Mouse (Mus musculus) heart, embryonic 11.5 days (tissue): Measurements from ENCODE around the gene Tns1. TPM values are rescaled to one million over a fixed set of nuclear protein-coding genes. Genes with fewer than 3 reads are reported as not detected.

Experiments
- ATAC-seq: fragments of 200-750 bp; cut with Nextera tagmentation; replicated peaks from 2 replicates; pipeline ENCODE4 v1.8.0; 2017; ENCODE audit warnings: moderate library complexity; ENCODE audit not compliant: insufficient number of reproducible peaks, low FRiP score, low TSS enrichment
- H3K27ac ChIP-seq: fragments of 300-500 bp; sonication (generic); 2 replicates; pipeline ENCODE4 v1.5.1; 2014; ENCODE audit warnings: mild to moderate bottlenecking, low read depth, low read length
- H3K27me3 ChIP-seq: fragments of 300-500 bp; sonication (generic); 2 replicates; pipeline ENCODE4 v1.6.1; 2014; ENCODE audit warnings: mild to moderate bottlenecking, low read length, mixed read lengths; ENCODE audit not compliant: control insufficient read depth, insufficient read depth
- H3K36me3 ChIP-seq: fragments of 300-500 bp; sonication (generic); 2 replicates; pipeline ENCODE4 v1.6.1; 2014; ENCODE audit warnings: mild to moderate bottlenecking, low read length, moderate library complexity, mixed read lengths; ENCODE audit not compliant: control insufficient read depth, insufficient read depth
- H3K4me1 ChIP-seq: fragments of 300-500 bp; sonication (generic); 2 replicates; pipeline ENCODE4 v1.6.1; 2014; ENCODE audit warnings: low read length; ENCODE audit not compliant: control insufficient read depth, insufficient read depth
- H3K4me2 ChIP-seq: fragments of 300-500 bp; sonication (generic); 2 replicates; pipeline ENCODE4 v1.6.1; 2014; ENCODE audit warnings: mild to moderate bottlenecking, moderate library complexity
- H3K4me3 ChIP-seq: fragments of 300-500 bp; sonication (generic); 2 replicates; pipeline ENCODE4 v1.5.1; 2014; ENCODE audit warnings: low read depth, low read length
- H3K9ac ChIP-seq: fragments of 300-500 bp; sonication (generic); 2 replicates; pipeline ENCODE4 v1.6.1; 2014; ENCODE audit warnings: mild to moderate bottlenecking, low read depth, low read length, moderate library complexity
- H3K9me3 ChIP-seq: fragments of 300-500 bp; sonication (generic); replicated peaks from 2 replicates; pipeline ENCODE4 v1.6.1; 2016; ENCODE audit warnings: low read length; ENCODE audit not compliant: control insufficient read depth
- WGBS: fragments of 180-500 bp; shearing (Covaris S2); extraction: QIAGEN DNeasy Blood & Tissue Kit; methylation state at CpG from one replicate; pipeline ENCODE4 v1.1.7; 2014; ENCODE audit not compliant: insufficient replicate concordance; 5-methylcytosine and 5-hydroxymethylcytosine counted together
- polyA plus RNA-seq: library from polyadenylated mRNA; unstranded; fragments of >200 nt; fragmentation: Nextera tagmentation; extraction: Ambion mirVana; gene quantifications from 2 replicates; pipeline ENCODE4 v1.2.1, GENCODE M21; 2014

Gene Tns1
- polyA plus RNA-seq, 1 experiment from 2014 or later, result 75.6 TPM

DNA sequence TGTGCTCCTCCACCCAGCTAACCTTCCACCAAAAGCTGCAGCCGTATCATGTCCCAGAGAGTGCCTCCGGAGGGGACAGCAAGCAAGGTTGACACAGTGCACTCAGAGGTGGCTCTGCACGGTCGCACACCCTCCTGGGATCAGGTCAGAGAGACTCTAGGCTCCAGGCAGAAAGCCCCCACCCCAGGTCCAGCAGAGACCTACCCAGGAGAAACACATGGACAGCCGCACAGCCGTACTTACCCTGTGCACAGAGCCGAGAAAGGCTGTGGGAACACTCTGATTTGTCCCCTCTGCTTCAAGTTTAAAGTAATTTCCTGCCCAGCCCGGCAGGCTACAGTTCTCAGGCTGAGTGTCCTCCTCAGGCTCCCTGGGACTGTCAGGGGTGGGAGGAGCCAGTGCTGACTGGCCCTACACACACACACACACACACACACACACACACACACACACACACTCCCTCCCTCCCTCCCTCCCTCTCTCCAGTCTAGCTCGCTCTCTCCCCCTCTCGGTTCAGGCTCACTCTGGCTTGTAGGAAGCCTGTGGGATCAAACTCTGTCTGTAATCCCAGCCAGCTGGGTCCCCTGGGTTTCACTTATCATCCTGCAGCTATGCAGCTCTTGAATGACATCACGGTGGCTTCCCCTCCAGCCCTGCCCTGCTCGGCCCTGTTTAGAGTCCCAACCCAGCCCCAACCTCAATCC, 161.4 kb downstream of the Tns1 start:
- H3K27ac ChIP-seq, result peak overlapping the region; percentile 96
- H3K9ac ChIP-seq, result peak overlapping the region; percentile 81
- H3K4me3 ChIP-seq, result peak overlapping the region; percentile 50
- H3K4me2 ChIP-seq, result peak overlapping the region; percentile 73
- no peaks in the 10 kb centered on the region for H3K36me3 ChIP-seq
- H3K9me3 ChIP-seq, result no peaks in the 10 kb centered on the region
- WGBS, result 2% methylated on average over 12 of the region's 12 CpGs
- H3K4me1 ChIP-seq, result peaks cover 73% of the 10 kb centered on the region
- peak; percentile 84 for ATAC-seq
- no peaks in the 10 kb centered on the region for H3K27me3 ChIP-seq

DNA sequence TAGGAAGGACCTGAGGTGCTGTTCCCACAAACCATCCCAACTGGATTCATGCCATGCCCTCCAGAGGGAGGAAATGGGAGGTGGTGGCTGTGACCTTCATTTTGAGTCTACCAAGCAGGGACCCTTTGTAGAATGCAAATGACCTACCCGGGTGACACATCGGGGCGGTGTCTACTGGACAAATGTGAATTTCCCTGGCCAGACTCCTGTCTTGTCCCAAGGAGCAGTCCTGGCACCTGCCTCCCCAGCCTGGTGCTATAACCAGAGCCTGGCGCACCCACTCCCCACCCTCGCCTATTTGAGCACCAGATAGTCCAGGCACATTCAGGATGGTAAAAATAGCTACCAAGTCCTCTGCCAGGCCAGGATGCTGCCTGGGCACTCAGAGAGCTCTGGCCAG, 162.2 kb downstream of the Tns1 start:
- no peak for ATAC-seq
- H3K36me3 ChIP-seq, result no peaks in the 10 kb centered on the region
- H3K27me3 ChIP-seq, result no peaks in the 10 kb centered on the region
- H3K9ac ChIP-seq, result peak overlapping the region; percentile 81
- peak overlapping the region; percentile 73 for H3K4me2 ChIP-seq
- 64% methylated on average over 5 of the region's 5 CpGs for WGBS
- H3K27ac ChIP-seq, result peak overlapping the region; percentile 96
- H3K4me3 ChIP-seq, result peak overlapping the region; percentile 50
- H3K4me1 ChIP-seq, result peaks cover 79% of the 10 kb centered on the region
- H3K9me3 ChIP-seq, result no peaks in the 10 kb centered on the region

DNA sequence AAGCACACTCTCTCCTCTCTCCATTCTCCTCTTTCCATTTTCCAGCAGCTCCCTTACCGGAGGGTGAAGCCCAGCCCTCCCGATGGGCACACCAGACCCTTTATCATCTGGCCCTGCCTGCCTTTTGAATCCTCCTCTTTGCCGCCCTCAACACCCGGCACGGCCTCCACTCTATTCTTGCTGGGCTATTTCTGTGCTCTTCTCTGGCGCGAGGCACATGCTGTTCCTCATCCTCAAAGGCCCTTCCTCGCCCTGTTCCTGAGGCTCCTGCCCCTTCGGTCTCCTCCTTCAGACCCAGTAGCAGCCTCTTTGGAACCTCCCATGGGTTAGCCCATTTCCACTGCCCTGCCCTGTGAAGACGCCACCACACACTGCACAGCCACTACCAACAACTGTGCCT, 164.5 kb downstream of the Tns1 start:
- H3K4me3 ChIP-seq, result peak overlapping the region; percentile 4; the same call in 1 of the 2 replicates
- peak overlapping the region; percentile 73 for H3K4me2 ChIP-seq
- no peak for ATAC-seq
- WGBS, result 58% methylated on average over 10 of the region's 10 CpGs
- H3K9ac ChIP-seq, result peak overlapping the region; percentile 12; the same call in 1 of the 2 replicates
- no peaks in the 10 kb centered on the region for H3K9me3 ChIP-seq
- peak overlapping the region; percentile 63 for H3K27ac ChIP-seq
- H3K27me3 ChIP-seq, result no peaks in the 10 kb centered on the region
- H3K36me3 ChIP-seq, result no peaks in the 10 kb centered on the region
- peaks cover 88% of the 10 kb centered on the region for H3K4me1 ChIP-seq

DNA sequence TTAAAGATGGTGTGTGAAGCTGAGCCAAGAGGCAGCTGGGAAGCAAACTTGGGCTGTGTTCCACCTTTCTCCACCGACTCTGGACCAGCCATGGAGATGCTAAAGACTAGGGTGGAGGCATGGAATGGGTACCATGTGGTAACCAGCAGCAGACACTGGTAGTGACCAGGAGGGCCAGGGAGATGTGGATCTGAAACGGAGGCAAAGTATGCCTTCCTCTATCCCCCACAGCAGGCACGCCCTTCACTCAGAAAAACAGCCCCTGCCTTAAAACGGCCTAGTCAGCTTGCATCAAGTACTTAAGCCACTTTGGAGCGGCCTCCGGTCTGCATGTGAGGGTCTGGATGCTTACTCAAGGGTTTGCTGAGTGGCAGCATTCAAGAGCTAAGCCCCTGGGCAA, 164.9 kb downstream of the Tns1 start:
- Histone ChIP-seq H3K36me3 (no peaks in the 10 kb centered on the region), H3K4me3 (peak overlapping the region; percentile 4; the same call in 1 of the 2 replicates), H3K27ac (peak overlapping the region; percentile 63; the same call in 1 of the 2 replicates), H3K9ac (peak overlapping the region; percentile 12; the same call in 1 of the 2 replicates), H3K4me1 (peaks cover 91% of the 10 kb centered on the region), H3K4me2 (peak overlapping the region; percentile 73), H3K9me3 (no peaks in the 10 kb centered on the region), H3K27me3 (no peaks in the 10 kb centered on the region)
- WGBS, result 73% methylated on average over 6 of the region's 6 CpGs
- no peak for ATAC-seq

DNA sequence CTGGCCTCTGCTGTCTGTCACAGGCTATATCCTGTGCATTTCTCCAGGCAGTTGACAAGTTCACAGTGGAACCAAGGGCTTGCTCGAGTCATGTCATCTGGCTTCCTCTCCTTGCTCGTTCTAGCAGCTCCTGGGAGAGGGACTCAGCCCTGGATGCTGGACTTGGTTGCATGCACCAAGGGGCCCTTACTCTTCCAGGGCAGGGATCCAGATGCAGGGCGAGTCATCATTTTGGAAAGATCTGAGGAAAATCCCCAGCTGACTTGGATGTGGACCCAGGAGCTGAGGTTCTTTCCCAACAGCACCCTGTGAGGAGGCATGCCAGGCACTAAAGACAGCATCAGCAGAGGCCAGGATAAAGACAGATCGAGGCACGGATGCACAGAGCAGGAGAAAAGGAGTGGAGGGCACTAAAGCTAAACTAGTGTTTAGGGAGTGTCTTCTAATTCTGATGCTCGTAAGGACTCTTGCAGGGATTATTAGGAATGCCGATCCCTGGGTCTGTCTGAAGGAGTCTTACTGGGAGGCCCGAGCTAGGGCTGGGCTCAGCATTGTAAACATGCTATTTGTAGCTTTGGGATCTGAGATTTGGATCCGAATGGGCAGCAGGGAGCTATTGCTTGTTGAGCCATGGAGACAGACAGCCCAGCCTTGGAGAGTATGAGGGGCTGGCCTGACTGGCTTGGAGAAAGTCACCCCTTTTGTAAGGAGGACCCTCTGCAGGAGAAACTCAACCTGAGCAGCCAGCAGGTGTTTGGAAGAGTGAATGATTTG, 165.9 kb downstream of the Tns1 start:
- H3K9me3 ChIP-seq, result no peaks in the 10 kb centered on the region
- peak overlapping the region; percentile 44; the same call in 1 of the 2 replicates for H3K9ac ChIP-seq
- no peak overlapping the region for H3K4me3 ChIP-seq
- H3K36me3 ChIP-seq, result peaks cover 3% of the 10 kb centered on the region; the same call in 1 of the 2 replicates
- H3K4me1 ChIP-seq, result peaks cover 83% of the 10 kb centered on the region
- no peaks in the 10 kb centered on the region for H3K27me3 ChIP-seq
- H3K4me2 ChIP-seq, result peak overlapping the region; percentile 6; the same call in 1 of the 2 replicates
- no peak for ATAC-seq
- WGBS, result 43% methylated on average over 9 of the region's 9 CpGs
- peak overlapping the region; percentile 38; the same call in 1 of the 2 replicates for H3K27ac ChIP-seq

DNA sequence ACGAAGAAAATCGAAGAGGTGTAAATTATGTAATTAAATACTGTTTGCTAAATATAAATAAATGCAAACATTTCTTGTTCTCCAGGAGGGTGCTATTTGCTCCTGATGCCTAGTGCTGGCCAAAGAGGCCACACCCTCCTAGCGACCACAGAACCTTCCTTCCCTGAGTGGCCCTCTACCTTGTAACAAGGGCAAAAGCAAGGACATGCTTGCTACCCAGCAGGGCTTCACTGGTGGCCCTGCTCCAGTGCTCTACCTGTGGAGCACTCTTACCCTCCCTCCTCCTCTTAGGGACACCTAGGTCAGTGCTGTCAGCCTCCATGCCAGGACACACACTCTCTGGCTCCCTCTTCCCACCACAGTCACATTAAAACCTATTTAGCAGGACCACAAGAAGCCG, 166.8 kb downstream of the Tns1 start:
- Histone ChIP-seq H3K4me2 (no peak overlapping the region), H3K9me3 (no peaks in the 10 kb centered on the region), H3K4me3 (no peak overlapping the region), H3K36me3 (peaks cover 12% of the 10 kb centered on the region), H3K27me3 (no peaks in the 10 kb centered on the region), H3K27ac (peak overlapping the region; percentile 30), H3K4me1 (peaks cover 75% of the 10 kb centered on the region), H3K9ac (no peak overlapping the region)
- 64% methylated on average over 4 of the region's 4 CpGs for WGBS
- no peak for ATAC-seq

DNA sequence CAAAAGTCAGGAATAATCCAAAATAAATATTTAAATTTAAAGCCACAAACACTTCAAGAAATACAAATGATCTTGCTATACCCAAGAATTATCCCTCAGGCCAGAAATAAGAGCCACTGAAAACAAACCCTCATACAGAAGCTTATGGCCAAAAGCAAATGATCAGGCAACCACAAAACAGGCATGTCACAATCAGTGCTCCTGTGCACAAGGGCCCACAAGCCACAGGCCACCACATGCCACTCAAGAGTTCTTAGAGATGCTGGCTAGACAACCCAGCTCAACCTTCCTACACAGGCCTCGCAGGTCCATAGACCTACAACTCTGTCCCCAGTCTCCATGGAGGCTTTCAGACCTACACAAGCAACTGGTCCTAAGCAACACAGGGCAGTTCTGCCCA, 167.9 kb downstream of the Tns1 start:
- Histone ChIP-seq H3K4me1 (peaks cover 65% of the 10 kb centered on the region), H3K36me3 (peaks cover 18% of the 10 kb centered on the region), H3K9ac (no peak overlapping the region), H3K4me3 (no peak overlapping the region), H3K27ac (peak overlapping the region; percentile 74), H3K4me2 (no peak overlapping the region), H3K9me3 (no peaks in the 10 kb centered on the region), H3K27me3 (no peaks in the 10 kb centered on the region)
- no peak for ATAC-seq
- WGBS, result 82% methylated on average over 1 of the region's 1 CpGs

DNA sequence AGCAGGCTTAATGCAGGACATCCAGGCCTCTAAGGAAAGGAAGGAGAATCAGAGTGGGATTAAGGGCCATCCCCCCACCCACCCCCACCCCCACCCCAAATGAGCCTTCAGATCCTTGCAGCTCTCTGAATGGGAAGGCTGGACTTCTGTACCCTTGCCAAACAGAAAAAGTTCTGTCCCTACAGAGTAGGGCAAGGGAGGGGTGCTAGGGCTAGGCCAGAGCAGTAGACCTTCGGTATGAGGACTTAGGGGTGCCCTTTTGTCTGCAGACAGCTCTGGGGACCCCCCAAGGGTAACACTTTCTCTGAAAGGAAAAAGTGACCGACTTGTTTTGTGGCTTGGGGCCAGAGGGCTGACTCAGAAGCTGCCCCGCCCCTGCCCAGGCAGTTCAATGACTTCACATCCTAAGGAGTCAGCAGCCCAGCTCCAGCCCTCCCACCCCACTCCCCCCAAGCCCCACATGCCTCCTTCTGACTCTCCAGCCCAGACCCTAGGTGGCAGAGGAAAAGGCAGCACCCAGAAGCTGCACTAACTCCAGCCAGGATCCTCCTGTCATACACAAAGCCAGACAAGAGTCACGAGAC, 168.9 kb downstream of the Tns1 start:
- H3K9ac ChIP-seq, result 0 out of 2 replicates have a peak overlapping the region, but pooled peaks have one; percentile 8
- H3K4me2 ChIP-seq, result peak overlapping the region; percentile 31
- H3K27ac ChIP-seq, result peak overlapping the region; percentile 74
- H3K27me3 ChIP-seq, result no peaks in the 10 kb centered on the region
- no peak overlapping the region for H3K4me3 ChIP-seq
- 21% methylated on average over 4 of the region's 4 CpGs for WGBS
- H3K36me3 ChIP-seq, result peaks cover 22% of the 10 kb centered on the region
- H3K4me1 ChIP-seq, result peaks cover 62% of the 10 kb centered on the region
- ATAC-seq, result peak; percentile 27
- H3K9me3 ChIP-seq, result no peaks in the 10 kb centered on the region
